Mouse (Mus musculus) hindbrain, postnatal 0 days (tissue): ENCODE results near the gene Lyrm7. TPM values are rescaled to one million over a fixed set of nuclear protein-coding genes. Genes with fewer than 3 reads are reported as not detected.

Experiments used
- ATAC-seq: fragments of 200-750 bp; cut with Nextera tagmentation; 2 replicates; pipeline ENCODE4 v1.8.0; 2017; ENCODE audit warnings: mild to moderate bottlenecking, moderate TSS enrichment, moderate library complexity
- DNase-seq: peaks from one replicate; pipeline ENCODE4 v3.0.0-alpha.2; 2015; ENCODE audit warnings: low spot score
- H3K27ac ChIP-seq: fragments of 300-500 bp; sonication (generic); 2 replicates; pipeline ENCODE4 v1.5.1; 2014; ENCODE audit warnings: mild to moderate bottlenecking
- H3K27me3 ChIP-seq: fragments of 300-500 bp; sonication (generic); 2 replicates; pipeline ENCODE4 v1.6.1; 2014; ENCODE audit warnings: low read length, mixed read lengths; ENCODE audit not compliant: insufficient read depth
- H3K36me3 ChIP-seq: fragments of 300-500 bp; sonication (generic); 2 replicates; pipeline ENCODE4 v1.6.1; 2014; ENCODE audit warnings: low read length, mixed read lengths; ENCODE audit not compliant: insufficient read depth
- H3K4me1 ChIP-seq: fragments of 300-500 bp; sonication (generic); 2 replicates; pipeline ENCODE4 v1.6.1; 2014; ENCODE audit warnings: antibody characterized with exemption, low read length, mixed read lengths; ENCODE audit not compliant: insufficient read depth
- H3K4me2 ChIP-seq: fragments of 300-500 bp; sonication (generic); 2 replicates; pipeline ENCODE4 v1.6.1; 2014; ENCODE audit warnings: low read depth, mild to moderate bottlenecking, low read length, moderate library complexity, mixed read lengths
- H3K4me3 ChIP-seq: fragments of 300-500 bp; sonication (generic); 2 replicates; pipeline ENCODE4 v1.5.1; 2014; ENCODE audit warnings: low read length
- H3K9ac ChIP-seq: fragments of 300-500 bp; sonication (generic); replicated peaks from 2 replicates; pipeline ENCODE4 v1.6.1; 2014; ENCODE audit warnings: mild to moderate bottlenecking, low read length, moderate library complexity, mixed read lengths
- H3K9me3 ChIP-seq: fragments of 300-500 bp; sonication (generic); 2 replicates; pipeline ENCODE4 v1.6.1; 2016; ENCODE audit warnings: low read length, mixed read lengths
- CTCF ChIP-seq: IDR thresholded peaks from 2 replicates; pipeline ENCODE4 v1.5.1; 2016; ENCODE audit warnings: antibody characterized with exemption, control low read depth, low read depth
- WGBS: fragments of 180-500 bp; shearing (Covaris S2); extraction: QIAGEN DNeasy Blood & Tissue Kit; methylation state at CpG from one replicate; pipeline ENCODE4 v1.1.7; 2014; 5-methylcytosine and 5-hydroxymethylcytosine counted together
- polyA plus RNA-seq: library from polyadenylated mRNA; unstranded; fragments of >200 nt; fragmentation: Nextera tagmentation; extraction: Ambion mirVana; gene quantifications from 2 replicates; pipeline ENCODE4 v1.2.1, GENCODE M21; 2015
- total RNA-seq: library from RNA; depleted of rRNA; stranded (reverse); fragments of >200 nt; gene quantifications from 2 replicates; pipeline ENCODE4 v1.2.3, GENCODE M21; 2014

Lyrm7 gene
- total and polyA plus RNA-seq, 2 experiments from 2014 or later = 3.1 to 5.7 TPM

GRCm38 (mm10) chr11:54806891-54807290 lies 53.8 kb downstream of the Lyrm7 start:
- no peak overlapping the region for H3K9ac ChIP-seq
- no peak overlapping the region for H3K27ac ChIP-seq
- no peak overlapping the region for H3K4me2 ChIP-seq
- ATAC-seq = no peak
- H3K36me3 ChIP-seq = no peaks in the 10 kb centered on the region
- H3K27me3 ChIP-seq = no peaks in the 10 kb centered on the region
- WGBS = 97% methylated on average over 28 of the region's 28 CpGs
- no peaks in the 10 kb centered on the region for H3K9me3 ChIP-seq
- TF ChIP-seq CTCF = no peak
- H3K4me1 ChIP-seq = no peaks in the 10 kb centered on the region
- H3K4me3 ChIP-seq = no peak overlapping the region
- no peak for DNase-seq

- DNase-seq (no peak), ATAC-seq (no peak)
- no peak overlapping the region for H3K9ac ChIP-seq
- TF ChIP-seq CTCF = no peak
- H3K27ac ChIP-seq = no peak overlapping the region
- H3K36me3 ChIP-seq = no peaks in the 10 kb centered on the region
- no peaks in the 10 kb centered on the region for H3K4me1 ChIP-seq
- H3K9me3 ChIP-seq = no peaks in the 10 kb centered on the region
- no peak overlapping the region for H3K4me2 ChIP-seq
- H3K4me3 ChIP-seq = no peak overlapping the region
- H3K27me3 ChIP-seq = no peaks in the 10 kb centered on the region
- 84% methylated on average over 4 of the region's 4 CpGs for WGBS
Observed at GRCm38 (mm10) chr11:54805196-54805595, 55.5 kb downstream of the Lyrm7 start.

- DNase-seq (no peak), ATAC-seq (no peak)
- H3K27me3 ChIP-seq = no peaks in the 10 kb centered on the region
- TF ChIP-seq CTCF = no peak
- no peak overlapping the region for H3K4me3 ChIP-seq
- no peaks in the 10 kb centered on the region for H3K36me3 ChIP-seq
- no peak overlapping the region for H3K27ac ChIP-seq
- no peaks in the 10 kb centered on the region for H3K4me1 ChIP-seq
- no peaks in the 10 kb centered on the region for H3K9me3 ChIP-seq
- H3K9ac ChIP-seq = no peak overlapping the region
- WGBS = 81% methylated on average over 6 of the region's 6 CpGs
- no peak overlapping the region for H3K4me2 ChIP-seq
Observed at GRCm38 (mm10) chr11:54802621-54803020, 58.1 kb downstream of the Lyrm7 start.

GRCm38 (mm10) chr11:54801791-54802558 lies 58.7 kb downstream of the Lyrm7 start:
- Histone ChIP-seq H3K4me1 (no peaks in the 10 kb centered on the region), H3K36me3 (no peaks in the 10 kb centered on the region), H3K27ac (no peak overlapping the region), H3K4me3 (no peak overlapping the region), H3K4me2 (no peak overlapping the region), H3K9me3 (no peaks in the 10 kb centered on the region), H3K27me3 (no peaks in the 10 kb centered on the region), H3K9ac (no peak overlapping the region)
- ATAC-seq (no peak), DNase-seq (no peak)
- TF ChIP-seq CTCF = no peak
- WGBS = 80% methylated on average over 6 of the region's 6 CpGs

- Histone ChIP-seq H3K9me3 (no peaks in the 10 kb centered on the region), H3K4me2 (no peak overlapping the region), H3K27ac (no peak overlapping the region), H3K4me1 (no peaks in the 10 kb centered on the region), H3K4me3 (no peak overlapping the region), H3K27me3 (no peaks in the 10 kb centered on the region), H3K9ac (no peak overlapping the region), H3K36me3 (no peaks in the 10 kb centered on the region)
- 0 out of 2 replicates have a peak, but pooled peaks have one; percentile 18 for ATAC-seq
- no peak for TF ChIP-seq CTCF
- no peak for DNase-seq
- 78% methylated on average over 11 of the region's 11 CpGs for WGBS
Observed at GRCm38 (mm10) chr11:54796551-54796950, 64.2 kb downstream of the Lyrm7 start.

- H3K36me3 ChIP-seq = no peaks in the 10 kb centered on the region
- no peak overlapping the region for H3K4me2 ChIP-seq
- H3K27ac ChIP-seq = no peak overlapping the region
- no peaks in the 10 kb centered on the region for H3K27me3 ChIP-seq
- no peak overlapping the region for H3K4me3 ChIP-seq
- ATAC-seq = no peak
- H3K9ac ChIP-seq = no peak overlapping the region
- no peaks in the 10 kb centered on the region for H3K9me3 ChIP-seq
- H3K4me1 ChIP-seq = no peaks in the 10 kb centered on the region
- TF ChIP-seq CTCF = no peak
- WGBS = 83% methylated on average over 3 of the region's 3 CpGs
- no peak for DNase-seq
Observed at GRCm38 (mm10) chr11:54794678-54795077, 66.0 kb downstream of the Lyrm7 start.

- no peaks in the 10 kb centered on the region for H3K9me3 ChIP-seq
- H3K4me3 ChIP-seq = no peak overlapping the region
- no peak for ATAC-seq
- no peak overlapping the region for H3K27ac ChIP-seq
- no peaks in the 10 kb centered on the region for H3K27me3 ChIP-seq
- no peak overlapping the region for H3K9ac ChIP-seq
- H3K4me2 ChIP-seq = no peak overlapping the region
- DNase-seq = no peak
- TF ChIP-seq CTCF = no peak
- no peaks in the 10 kb centered on the region for H3K36me3 ChIP-seq
- 76% methylated on average over 1 of the region's 1 CpGs for WGBS
- H3K4me1 ChIP-seq = no peaks in the 10 kb centered on the region
Observed at GRCm38 (mm10) chr11:54793173-54793572, 67.5 kb downstream of the Lyrm7 start.
